Mouse (Mus musculus) gastrocnemius, postnatal 25 days (tissue): ENCODE data around the gene Prss1. TPM values are rescaled to one million over a fixed set of nuclear protein-coding genes. Genes with fewer than 3 reads are reported as not detected.
"Not testable (repeated sequence)": the region's sequence is repeated elsewhere in the genome, so short reads cannot be mapped to it uniquely, and the experiment has no call there.

Experiments used
- DNase-seq: peaks from one replicate; pipeline ENCODE4 v3.0.0; 2022
- long read RNA-seq, 2 experiments: library from polyadenylated mRNA; stranded (forward); transcript quantifications; one replicate each; pipeline ENCODE4 v2.0.0; 2021
- total RNA-seq, 2 experiments: library from RNA; stranded (reverse); gene quantifications; 1 replicate in 1 of 2; 2 replicates in 1 of 2; pipeline ENCODE4 v1.2.3; 2021

Prss1 gene
- not detected for total RNA-seq
- long read RNA-seq, experiment 1 = 0 reads
- long read RNA-seq, experiment 2 = 0 reads

DNA sequence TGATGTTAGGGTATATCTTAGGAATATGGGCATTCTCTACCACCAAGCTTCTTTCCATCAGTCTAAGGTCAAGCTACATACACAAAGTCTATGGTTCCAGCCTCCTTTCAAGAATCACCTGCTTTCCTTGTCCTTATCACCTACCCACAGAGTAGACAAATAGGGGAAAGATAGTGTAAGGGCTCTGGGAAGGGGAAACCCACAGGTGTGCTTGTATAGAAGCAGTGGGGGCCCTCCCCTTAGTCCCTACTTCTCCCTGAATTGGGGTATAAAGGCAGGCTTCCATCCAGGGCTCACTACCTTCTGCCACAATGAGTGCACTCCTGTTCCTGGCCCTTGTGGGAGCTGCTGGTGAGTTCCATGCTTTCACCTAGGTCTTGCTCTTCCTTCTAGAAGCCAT lies at the start of gene Prss1:
Gene Prss1, plus strand, starts transcription at position 301 of the 400 bp plus-strand sequence.
- not testable (repeated sequence) for DNase-seq

GRCm38 (mm10) chr6:41442261-41442660 lies 16.5 kb upstream of the Prss1 start:
- not testable (repeated sequence) for DNase-seq

- DNase-seq = not testable (repeated sequence)
These were observed 12.7 kb upstream of the Prss1 start, which contains the start of gene Gm10334 for GRCm38 (mm10) chr6:41446045-41446444. Gm10334 (minus strand) TSS chr6:41446145.

DNA sequence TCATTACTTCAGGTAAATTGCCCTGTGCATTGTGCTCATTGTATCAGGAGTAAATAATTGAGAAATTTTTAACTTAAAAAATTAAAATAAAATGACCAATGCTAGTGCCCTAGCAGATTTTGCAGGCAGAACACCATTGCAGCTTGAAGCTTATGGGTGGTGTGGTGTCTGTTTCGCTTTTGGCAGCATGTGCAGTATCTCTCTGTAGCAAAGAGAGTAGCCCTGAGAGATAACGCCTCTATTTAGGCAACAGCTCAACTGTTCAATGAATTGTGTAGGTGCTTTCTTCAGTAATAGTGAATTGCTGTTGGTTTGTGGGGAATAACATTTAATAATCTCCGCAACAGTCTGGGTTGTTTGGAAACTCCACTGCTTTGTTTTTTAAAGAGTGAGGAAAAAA lies 40.6 kb downstream of the Prss1 start:
- no peak for DNase-seq

DNA sequence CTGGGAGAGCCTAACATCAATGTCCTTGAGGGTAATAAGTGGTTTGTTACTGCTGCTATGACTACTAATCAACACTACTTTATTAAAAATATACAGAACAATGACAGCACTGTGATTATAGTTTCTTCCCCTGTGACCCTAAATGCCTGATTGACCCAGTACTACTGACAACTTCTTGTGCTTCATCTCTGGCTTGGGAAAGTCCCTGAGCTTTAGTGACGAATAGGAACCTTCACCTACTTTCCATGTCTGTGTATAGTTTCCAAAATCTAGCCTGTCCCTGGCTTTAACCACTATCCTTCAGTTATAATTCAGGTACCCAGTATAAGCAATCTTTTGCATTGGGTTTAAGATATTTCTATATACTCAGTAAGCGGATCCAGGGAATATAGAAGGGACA lies 46.2 kb downstream of the Prss1 start:
- no peak for DNase-seq

DNA sequence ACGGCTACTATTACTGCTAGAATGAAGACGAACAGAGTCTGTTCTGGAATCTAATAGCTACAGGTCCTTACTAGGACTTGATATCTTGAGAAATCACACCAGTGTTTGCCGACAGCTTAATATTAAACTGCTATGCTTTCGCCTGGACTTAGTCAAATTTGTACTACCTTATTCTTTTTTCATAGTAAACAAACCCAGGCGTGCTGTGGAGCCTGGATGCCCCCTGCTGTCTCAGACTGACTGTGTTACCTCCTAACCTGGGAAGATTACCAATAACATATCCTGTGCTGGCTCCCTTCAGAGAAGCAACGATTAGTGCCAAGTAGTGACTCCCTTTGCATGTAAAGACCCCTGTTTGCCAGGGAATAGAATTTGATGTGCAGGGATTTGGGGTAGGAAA lies 46.6 kb downstream of the Prss1 start:
- no peak for DNase-seq

Other genes starting within 250 kb of the Prss1 start
- not detected for gene Try4, start 156.7 kb upstream of the Prss1 start, total RNA-seq
- gene Try5, start 142.1 kb upstream of the Prss1 start, total RNA-seq = not detected
- not detected for gene Try10, start 104.8 kb upstream of the Prss1 start, total RNA-seq
- not detected for gene Prss3, start 81.3 kb upstream of the Prss1 start, total RNA-seq
- not detected for gene Gm5771, start 66.6 kb upstream of the Prss1 start, total RNA-seq
- gene Gm10334, start 12.8 kb upstream of the Prss1 start, total RNA-seq = not detected
- not detected for gene Prss2, start 62.9 kb downstream of the Prss1 start, total RNA-seq
- gene Ephb6, start 146.6 kb downstream of the Prss1 start, total RNA-seq = 1 to 10 TPM; 1.2 to 1.6 TPM
- not detected for gene Trpv6, start 177.5 kb downstream of the Prss1 start, total RNA-seq
- gene Trpv5, start 221.8 kb downstream of the Prss1 start, total RNA-seq = not detected
- gene Llcfc1, start 225.5 kb downstream of the Prss1 start, total RNA-seq = not detected
- gene Kel, start 245.4 kb downstream of the Prss1 start, total RNA-seq = not detected